Mouse (Mus musculus) C2C12 (cell line): ENCODE results near the gene Il21. TPM values are rescaled to one million over a fixed set of nuclear protein-coding genes. Genes with fewer than 3 reads are reported as not detected.

Source experiments
- H3K27me3 ChIP-seq: one replicate; pipeline ENCODE4 v1.6.1; 2011; ENCODE audit not compliant: control insufficient read depth, insufficient read depth, insufficient read length
- H3K36me3 ChIP-seq: one replicate; pipeline ENCODE4 v1.6.1; 2011; ENCODE audit not compliant: control insufficient read depth, insufficient read depth
- H3K4me3 ChIP-seq: one replicate; pipeline ENCODE4 v1.5.1; 2011; ENCODE audit warnings: mild to moderate bottlenecking, control low read depth; ENCODE audit not compliant: poor library complexity, insufficient read depth, severe bottlenecking
- H3K79me2 ChIP-seq: one replicate; pipeline ENCODE4 v1.6.1; 2011; ENCODE audit not compliant: control insufficient read depth, insufficient read depth
- H3K79me3 ChIP-seq: one replicate; pipeline ENCODE4 v1.6.1; 2011; ENCODE audit warnings: low read depth, control low read depth
- H3ac ChIP-seq: one replicate; pipeline ENCODE3; 2011; ENCODE audit warnings: low read depth; ENCODE audit not compliant: control insufficient read depth, insufficient read length
- CEBPB ChIP-seq: IDR thresholded peaks from one replicate; pipeline ENCODE4 v1.6.1; 2011; ENCODE audit warnings: low read depth, mild to moderate bottlenecking, control low read depth, moderate library complexity
- CTCF ChIP-seq: IDR thresholded peaks from one replicate; pipeline ENCODE4 v1.5.1; 2011; ENCODE audit not compliant: control insufficient read depth, insufficient read depth, insufficient read length
- FOSL1 ChIP-seq: IDR thresholded peaks from one replicate; pipeline ENCODE4 v1.8.0; 2011; ENCODE audit warnings: mild to moderate bottlenecking, low read length; ENCODE audit not compliant: poor library complexity, insufficient read depth, severe bottlenecking
- MAX ChIP-seq: IDR thresholded peaks from one replicate; pipeline ENCODE4 v1.6.1; 2011; ENCODE audit warnings: mild to moderate bottlenecking, control low read depth
- MYOD1 ChIP-seq: IDR thresholded peaks from one replicate; pipeline ENCODE4 v1.6.1; 2011; ENCODE audit warnings: low read depth; ENCODE audit not compliant: control insufficient read depth, insufficient read length
- MYOG ChIP-seq: IDR thresholded peaks from one replicate; pipeline ENCODE4 v1.6.1; 2011; ENCODE audit not compliant: control insufficient read depth, insufficient read length; ENCODE audit errors: extremely low read depth
- USF1 ChIP-seq: IDR thresholded peaks from one replicate; pipeline ENCODE4 v1.6.1; 2011; ENCODE audit warnings: low read depth, mild to moderate bottlenecking, control low read depth, moderate library complexity
- polyA plus RNA-seq: library from polyadenylated mRNA; unstranded; fragments of >200 nt; fragmentation: generic; extraction: Trizol; gene quantifications from one replicate; pipeline ENCODE4 v1.2.1, GENCODE M21; 2012; ENCODE audit warnings: missing spikeins

Gene Il21
- polyA plus RNA-seq, 1 experiment = not detected

DNA sequence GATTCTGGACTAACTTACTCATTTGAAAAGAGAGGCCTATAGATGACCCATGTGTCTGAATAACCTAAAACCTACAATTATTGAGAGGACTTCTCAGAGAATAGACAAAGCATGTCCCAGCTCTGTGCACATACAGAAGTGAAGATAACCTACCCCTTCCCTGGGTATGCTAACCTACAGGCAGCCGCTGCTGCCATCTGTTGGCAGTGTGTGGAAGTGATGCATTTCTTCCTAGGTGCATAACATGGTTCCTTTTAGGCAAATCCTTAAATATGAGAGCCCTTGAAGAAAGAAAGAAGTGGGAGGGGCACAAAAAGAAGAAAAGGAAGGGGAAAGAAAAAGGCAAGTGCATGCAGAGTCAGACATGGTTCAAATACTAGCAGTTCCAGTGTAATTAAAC, 38.8 kb upstream of the Il21 start:
- Histone ChIP-seq H3K79me3 (no peaks in the 10 kb centered on the region), H3K36me3 (no peaks in the 10 kb centered on the region), H3K79me2 (no peaks in the 10 kb centered on the region), H3K4me3 (no peak overlapping the region), H3K27me3 (peaks cover 6% of the 10 kb centered on the region), H3ac (no peak overlapping the region)
- TF ChIP-seq USF1 (no peak), CTCF (peak; percentile 50)

DNA sequence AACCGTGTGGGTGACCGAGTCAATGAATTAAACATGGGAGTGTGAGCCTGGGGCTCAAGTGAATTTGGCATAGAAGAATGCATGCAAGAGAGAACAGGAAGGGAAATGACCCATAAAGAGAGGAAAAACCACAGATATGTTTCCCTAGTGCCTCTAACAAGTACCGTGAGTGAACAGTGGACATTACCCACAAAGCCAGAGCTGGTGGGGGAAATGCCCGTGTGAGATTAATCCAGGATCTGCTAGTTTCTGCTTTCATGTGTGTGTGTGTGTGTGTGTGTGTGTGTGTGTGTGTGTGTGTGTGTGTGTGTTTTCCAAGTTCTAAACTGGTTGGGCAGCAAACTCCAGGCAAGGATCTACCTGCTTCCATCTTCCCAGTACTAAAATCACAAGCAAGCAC, 37.5 kb upstream of the Il21 start:
- Histone ChIP-seq H3ac (no peak overlapping the region), H3K4me3 (no peak overlapping the region), H3K79me3 (no peaks in the 10 kb centered on the region), H3K36me3 (no peaks in the 10 kb centered on the region), H3K79me2 (no peaks in the 10 kb centered on the region), H3K27me3 (peaks cover 6% of the 10 kb centered on the region)
- no peak for TF ChIP-seq CEBPB
- TF ChIP-seq MAX = no peak
- TF ChIP-seq MYOG = no peak
- TF ChIP-seq USF1 = no peak
- no peak for TF ChIP-seq MYOD1
- TF ChIP-seq CTCF = no peak
- TF ChIP-seq FOSL1 = no peak

DNA sequence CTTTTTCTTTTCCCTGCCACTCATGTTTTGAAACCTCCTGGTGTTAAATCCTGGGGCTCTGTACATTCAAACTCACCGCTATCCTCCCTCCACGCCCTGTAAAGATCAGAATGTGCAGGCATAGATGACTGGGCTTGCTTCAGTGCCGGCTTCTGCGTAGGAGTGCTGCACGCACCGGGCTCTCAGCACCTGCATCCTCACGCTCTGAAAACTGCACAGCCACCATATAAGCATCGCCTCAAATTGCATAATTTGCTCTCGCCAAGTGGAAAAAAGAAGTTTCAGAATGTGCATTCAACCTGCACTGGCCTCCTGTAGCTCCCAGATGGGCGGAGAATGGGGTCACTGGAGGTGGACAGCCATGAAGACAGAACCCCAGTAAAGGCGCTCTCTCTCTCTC, 35.9 kb upstream of the Il21 start:
- TF ChIP-seq MAX (no peak), MYOD1 (no peak), MYOG (no peak), FOSL1 (no peak), CTCF (no peak), CEBPB (no peak), USF1 (no peak)
- no peaks in the 10 kb centered on the region for H3K79me3 ChIP-seq
- no peaks in the 10 kb centered on the region for H3K36me3 ChIP-seq
- H3K27me3 ChIP-seq = peaks cover 6% of the 10 kb centered on the region
- H3K79me2 ChIP-seq = no peaks in the 10 kb centered on the region
- H3K4me3 ChIP-seq = no peak overlapping the region
- H3ac ChIP-seq = no peak overlapping the region

DNA sequence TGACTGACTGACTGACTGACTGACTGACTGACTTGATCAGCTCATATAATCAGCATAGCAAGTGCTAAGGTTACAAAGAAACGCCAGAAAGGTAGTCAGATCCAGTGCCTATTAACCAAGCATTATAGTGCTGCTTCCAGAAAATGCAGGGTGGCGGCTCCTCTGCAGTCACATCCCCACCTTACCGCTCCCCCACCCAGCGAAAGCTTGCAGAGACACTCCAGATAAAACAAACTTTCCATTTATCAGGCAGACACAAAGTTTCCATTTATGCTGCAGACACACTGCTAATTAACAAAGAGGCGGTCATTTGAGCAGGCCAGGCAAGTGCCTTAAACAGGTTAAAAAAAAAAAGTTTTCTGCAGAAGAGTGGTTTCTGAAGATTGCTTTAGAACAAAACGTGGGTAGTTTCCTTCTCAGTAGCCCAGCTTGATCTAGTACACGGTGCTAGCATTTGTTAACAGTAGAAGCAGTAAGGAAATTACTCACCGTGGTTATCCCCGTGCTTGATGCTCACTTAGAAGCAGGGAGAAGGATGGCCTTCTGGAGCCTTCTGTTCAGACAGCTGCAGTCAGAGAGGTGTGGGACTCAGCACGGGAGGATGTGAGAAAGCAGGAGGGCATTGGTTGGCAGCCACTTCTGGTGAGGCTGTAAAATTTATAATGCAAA, 27.0 kb upstream of the Il21 start:
- H3K27me3 ChIP-seq = peaks cover 7% of the 10 kb centered on the region
- H3K79me3 ChIP-seq = no peaks in the 10 kb centered on the region
- H3K4me3 ChIP-seq = no peak overlapping the region
- no peaks in the 10 kb centered on the region for H3K79me2 ChIP-seq
- H3ac ChIP-seq = no peak overlapping the region
- H3K36me3 ChIP-seq = no peaks in the 10 kb centered on the region
- no peak for TF ChIP-seq MAX
- no peak for TF ChIP-seq MYOD1
- TF ChIP-seq MYOG = no peak
- TF ChIP-seq CEBPB = no peak
- TF ChIP-seq USF1 = no peak
- TF ChIP-seq FOSL1 = no peak
- TF ChIP-seq CTCF = no peak

DNA sequence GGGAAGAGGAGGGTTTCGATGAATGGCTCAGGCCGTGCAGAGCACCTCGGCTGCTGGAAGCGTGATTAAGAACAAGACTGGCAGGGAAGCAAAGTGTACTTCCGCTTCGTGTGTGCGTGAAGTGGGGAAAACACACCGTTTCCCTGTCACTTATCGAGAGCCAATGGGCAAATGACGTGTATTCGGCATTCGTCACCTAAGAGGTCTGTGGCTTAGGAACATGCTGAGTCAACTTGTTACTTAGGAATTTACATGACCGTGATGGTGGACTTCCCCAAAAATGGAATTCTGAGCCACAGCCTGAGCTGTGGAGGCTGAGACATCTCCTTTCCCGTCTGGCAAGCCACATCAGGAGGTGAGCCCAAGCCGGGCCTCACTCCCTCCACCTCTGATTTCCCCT, 25.3 kb upstream of the Il21 start:
- TF ChIP-seq MYOD1 = no peak
- H3K79me3 ChIP-seq = no peaks in the 10 kb centered on the region
- H3K27me3 ChIP-seq = no peaks in the 10 kb centered on the region
- no peak overlapping the region for H3ac ChIP-seq
- H3K4me3 ChIP-seq = no peak overlapping the region
- no peaks in the 10 kb centered on the region for H3K79me2 ChIP-seq
- H3K36me3 ChIP-seq = no peaks in the 10 kb centered on the region

DNA sequence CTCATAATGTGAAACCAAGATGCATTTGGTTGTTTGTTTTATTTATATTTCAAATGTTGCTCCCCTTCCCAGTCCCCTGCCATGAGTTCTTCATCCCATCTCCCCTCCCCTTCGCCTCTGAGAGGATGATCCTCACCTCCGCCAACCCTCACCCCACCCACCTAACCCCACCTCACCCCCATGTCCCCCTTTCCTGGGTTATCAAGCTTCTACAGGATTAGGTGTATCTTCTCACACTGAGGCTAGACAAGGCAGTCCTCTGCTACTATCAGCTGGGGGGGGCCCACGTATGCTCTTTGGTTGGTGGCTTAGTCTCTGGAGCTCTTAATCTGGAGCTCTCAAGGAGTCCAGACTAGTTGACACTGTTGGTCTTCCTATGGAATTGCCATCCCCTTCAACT, 18.5 kb upstream of the Il21 start:
- Histone ChIP-seq H3ac (no peak overlapping the region), H3K27me3 (no peaks in the 10 kb centered on the region), H3K79me2 (no peaks in the 10 kb centered on the region), H3K79me3 (no peaks in the 10 kb centered on the region), H3K36me3 (no peaks in the 10 kb centered on the region), H3K4me3 (no peak overlapping the region)
- TF ChIP-seq USF1 (no peak), CEBPB (no peak), FOSL1 (no peak), MYOD1 (no peak), CTCF (no peak), MAX (no peak), MYOG (no peak)
